Mouse (Mus musculus) adrenal gland, adult (tissue): ENCODE data around the gene Dnajc3.

ENCODE experiments used
- DNase-seq, 2 experiments: peaks; one replicate each; pipeline ENCODE4 v3.0.0; 2022 to 2023; ENCODE audit warnings: low spot score in 1 of 2; ENCODE audit not compliant: inconsistent age in 2 of 2

The Dnajc3 gene

GRCm38 (mm10) chr14:118937533-118938492, at the start of gene Dnajc3:
Dnajc3 (plus strand) TSS chr14:118937976.
- DNase-seq, result peak; percentile 100

DNA sequence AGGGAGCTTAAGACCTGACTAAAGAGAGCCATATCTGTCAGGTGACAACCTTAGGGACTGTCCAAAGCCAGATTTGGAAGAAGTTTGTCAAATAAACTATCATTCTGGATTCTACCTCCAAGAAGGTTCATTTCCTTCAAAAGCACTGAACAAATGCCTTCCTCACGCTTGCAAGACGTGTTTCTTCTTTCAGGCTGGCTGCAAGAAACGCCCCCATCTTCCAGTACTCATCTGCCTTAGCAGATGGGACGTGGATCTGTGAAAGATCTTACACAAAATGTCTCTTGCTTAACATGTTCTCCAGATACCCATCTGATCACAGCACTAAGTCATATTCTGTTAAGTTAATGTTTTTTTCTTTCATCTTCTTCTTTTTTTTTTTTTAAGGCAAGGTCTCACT, 47.7 kb upstream of the Dnajc3 start:
- DNase-seq, result no peak

GRCm38 (mm10) chr14:118895228-118895627, 42.5 kb upstream of the Dnajc3 start:
- DNase-seq, result no peak

DNA sequence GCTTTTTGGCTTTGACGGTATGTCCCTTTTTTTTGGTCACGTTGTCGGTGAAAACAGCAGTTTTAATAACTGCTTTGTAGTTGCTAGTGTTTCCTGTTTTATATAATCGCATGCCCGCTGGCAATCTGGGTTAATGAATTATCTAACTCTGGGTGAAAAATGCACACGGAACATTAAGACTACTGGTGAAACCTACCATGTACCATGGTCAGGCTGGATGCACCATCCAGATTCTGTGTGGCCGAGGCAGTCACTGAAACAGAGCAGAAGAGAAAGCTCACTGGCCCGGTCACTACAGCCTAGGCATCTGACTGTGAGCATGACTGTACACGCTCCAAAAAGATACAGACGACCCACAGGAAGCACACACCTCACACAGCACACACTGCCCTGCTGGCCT, 42.1 kb upstream of the Dnajc3 start:
- DNase-seq, result no peak

- no peak for DNase-seq
These were observed 37.8 kb upstream of the Dnajc3 start for GRCm38 (mm10) chr14:118899940-118900339.

GRCm38 (mm10) chr14:118900911-118901310, 36.9 kb upstream of the Dnajc3 start:
- no peak for DNase-seq

DNA sequence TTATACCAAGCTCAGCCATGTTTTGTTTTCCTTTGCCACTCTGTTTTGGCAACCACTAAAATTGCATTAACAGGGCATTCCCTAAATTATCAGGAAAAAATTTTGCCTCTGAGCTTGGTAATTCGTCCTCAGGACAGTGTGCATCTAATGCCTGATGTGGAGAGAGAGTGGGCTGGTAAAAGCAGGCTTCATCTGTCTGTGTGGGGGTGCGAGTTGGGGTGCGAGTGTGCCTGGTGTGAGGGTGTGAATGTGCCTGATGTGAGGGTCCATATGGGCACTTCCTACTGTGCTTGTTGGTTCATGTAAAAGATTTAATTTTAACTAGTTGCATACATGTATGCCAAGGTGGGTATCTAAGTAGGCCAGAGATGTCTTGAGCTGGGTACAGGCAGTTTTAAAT, 34.4 kb upstream of the Dnajc3 start:
- no peak for DNase-seq

GRCm38 (mm10) chr14:118903867-118904562, 33.8 kb upstream of the Dnajc3 start:
- no peak for DNase-seq

DNA sequence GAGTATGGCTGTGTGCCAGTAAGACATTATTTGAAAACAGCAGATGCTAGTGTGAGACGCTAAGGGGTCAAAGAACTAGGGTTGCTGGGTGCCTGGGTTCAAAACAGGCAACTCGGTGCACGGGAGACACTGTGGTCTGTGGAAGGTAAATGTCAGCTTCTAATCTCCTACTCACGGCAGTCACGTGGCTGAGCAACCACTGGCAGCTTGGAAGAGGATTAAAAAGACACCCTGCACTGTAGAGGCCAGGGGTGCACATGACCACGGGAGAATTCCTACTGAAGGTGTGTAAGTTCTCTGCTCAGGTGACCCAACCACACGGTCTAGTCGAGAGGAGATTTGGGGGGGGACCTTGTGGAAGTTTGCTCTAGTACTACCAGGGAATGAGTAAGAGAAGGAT, 30.2 kb upstream of the Dnajc3 start:
- DNase-seq, result no peak

DNA sequence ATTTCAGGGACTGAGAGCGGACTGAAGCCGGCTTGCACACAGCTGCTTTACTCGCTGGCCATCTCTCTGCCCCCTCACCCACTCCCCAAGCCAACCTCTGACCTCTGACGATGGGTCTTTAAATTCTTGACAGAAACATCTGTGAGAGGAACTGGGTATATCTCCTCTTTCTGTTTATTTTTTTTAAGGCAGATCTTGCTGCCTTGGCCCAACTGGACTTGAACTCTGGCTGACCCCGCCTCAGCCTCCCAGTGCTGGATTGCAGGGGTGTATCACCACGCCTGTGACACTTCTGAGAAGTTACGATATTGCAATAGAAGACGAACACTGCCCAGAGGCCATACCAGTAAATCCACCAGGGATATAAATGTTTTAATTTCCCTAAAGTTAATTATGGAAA, 27.9 kb upstream of the Dnajc3 start:
- no peak for DNase-seq

- DNase-seq, result peak; percentile 73 to 93
These were observed 27.2 kb upstream of the Dnajc3 start for GRCm38 (mm10) chr14:118910332-118911222.

- no peak for DNase-seq
These were observed 26.3 kb upstream of the Dnajc3 start for GRCm38 (mm10) chr14:118911521-118911920.

- DNase-seq, result no peak
These were observed 24.1 kb upstream of the Dnajc3 start for GRCm38 (mm10) chr14:118913651-118914050.

DNA sequence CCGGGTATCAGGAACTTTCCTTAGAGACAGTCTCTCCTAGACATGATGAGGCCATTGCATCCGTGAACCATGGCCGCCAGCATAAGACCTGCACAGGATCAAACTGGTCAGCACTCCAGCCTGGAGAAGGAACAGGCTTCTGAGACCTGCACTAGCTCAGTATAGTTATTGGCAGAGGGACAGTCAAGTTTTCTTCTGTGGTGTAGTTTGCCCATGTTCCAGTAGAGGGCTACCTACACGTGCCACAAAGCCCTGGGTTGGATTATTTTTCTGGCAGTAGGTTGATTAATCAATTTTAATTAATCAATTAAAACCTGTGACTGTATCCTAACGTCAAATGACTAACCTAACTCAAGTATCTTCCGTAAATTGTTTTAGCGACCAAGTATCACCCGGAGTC, 18.8 kb upstream of the Dnajc3 start:
- DNase-seq, result peak in 1 of 2 experiments; percentile 66

DNA sequence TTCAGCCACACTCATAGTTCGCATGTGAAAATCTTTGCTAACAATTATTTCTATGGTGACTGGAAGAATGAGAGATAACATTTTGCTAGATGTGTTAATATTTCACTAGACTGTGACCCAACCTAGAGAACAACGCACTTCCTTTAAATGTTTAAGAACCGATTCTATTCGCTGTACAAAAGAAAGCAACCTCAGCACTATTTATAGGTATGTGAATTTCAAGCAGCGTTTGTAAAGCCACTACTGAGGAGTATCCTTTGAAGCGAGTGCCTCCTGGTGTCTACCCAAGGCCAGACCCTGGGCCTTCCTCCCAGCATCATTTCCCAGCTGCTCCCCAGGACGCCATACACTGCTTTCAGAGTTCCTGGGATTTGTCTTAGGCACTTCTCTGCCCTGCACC, 17.1 kb upstream of the Dnajc3 start:
- DNase-seq, result no peak

GRCm38 (mm10) chr14:118922251-118922650, 15.5 kb upstream of the Dnajc3 start:
- DNase-seq, result no peak

DNA sequence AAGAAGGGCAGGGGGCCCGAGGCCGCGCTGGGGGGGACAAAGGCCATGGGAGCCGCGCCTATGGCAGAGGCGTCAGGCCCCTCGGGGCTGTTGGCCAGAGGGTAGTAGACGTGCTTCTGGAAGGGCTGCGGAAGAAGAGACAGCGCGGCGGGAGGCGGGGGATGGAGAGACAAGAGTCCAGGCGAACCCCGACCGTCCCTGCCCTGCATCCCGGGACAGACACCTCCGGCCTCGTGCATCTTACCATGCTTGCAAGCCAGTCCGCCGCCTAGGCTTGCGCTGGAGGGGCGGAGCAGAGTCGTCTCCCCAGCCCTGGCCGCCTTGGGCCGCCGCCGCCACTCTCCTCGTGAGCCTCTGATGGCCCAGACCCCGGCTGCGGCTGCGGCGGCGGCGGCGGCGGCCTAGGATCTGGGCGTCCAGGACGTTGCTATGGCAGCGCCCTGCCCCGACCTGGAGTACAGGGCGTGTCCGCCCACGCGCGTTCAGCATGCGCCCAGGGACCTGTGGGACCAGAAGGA, 15.1 kb upstream of the Dnajc3 start:
- DNase-seq, result peak; percentile 22 to 44

- peak; percentile 81 to 90 for DNase-seq
These were observed 12.8 kb upstream of the Dnajc3 start, which contains the start of gene Dzip1 for GRCm38 (mm10) chr14:118924673-118925615. Dzip1 (minus strand) TSS chr14:118925460.

- no peak for DNase-seq
These were observed 9.2 kb upstream of the Dnajc3 start for GRCm38 (mm10) chr14:118928565-118928964.

- DNase-seq, result no peak
These were observed 8.0 kb upstream of the Dnajc3 start for GRCm38 (mm10) chr14:118929779-118930178.
